ENCODE assay signal across 16 mouse cellular contexts in the genomic region with DNA sequence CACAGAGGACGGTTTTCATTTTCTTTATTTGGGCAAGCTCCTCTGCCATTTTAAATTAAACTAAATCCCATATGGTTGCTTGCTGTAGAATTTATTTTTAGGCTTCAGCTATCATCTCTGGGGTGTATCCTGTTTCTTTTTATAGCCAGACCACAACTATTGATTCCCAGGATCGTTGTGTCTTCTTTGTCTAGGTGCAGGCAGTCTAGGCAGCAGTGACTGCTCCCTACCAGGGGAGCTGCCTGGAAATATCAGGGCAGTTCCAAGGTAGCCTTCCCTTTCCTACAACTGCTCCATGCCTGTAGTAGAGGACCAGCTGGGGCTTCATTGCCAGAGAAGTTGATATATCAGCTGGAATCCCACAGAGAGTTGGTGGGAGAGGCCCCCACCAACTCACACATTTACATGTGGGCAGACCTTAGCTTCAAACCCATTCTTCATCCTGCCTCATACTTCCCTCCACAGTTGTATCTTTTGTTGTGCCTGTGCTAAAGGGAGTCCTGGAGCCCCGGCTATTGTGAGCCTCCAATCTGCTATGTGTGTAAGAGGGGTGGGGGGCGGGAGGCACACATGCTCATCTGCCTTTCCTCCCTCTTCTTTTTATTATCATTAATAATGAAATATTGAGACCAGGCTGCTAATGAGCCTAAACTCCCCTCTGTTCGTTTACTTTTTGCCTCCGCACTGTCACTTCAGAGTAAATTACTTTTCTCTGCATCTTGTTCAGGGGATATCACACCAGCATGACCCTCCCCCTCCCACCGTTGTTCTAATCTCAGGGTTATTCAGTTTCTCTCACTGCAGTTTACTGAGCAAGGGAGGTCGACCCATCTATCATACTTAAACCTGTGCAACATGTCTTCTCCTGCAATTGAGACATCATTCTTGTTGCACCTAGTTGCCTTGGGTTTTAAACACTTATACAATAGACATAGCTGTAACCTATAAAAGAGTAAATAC.
DNase-seq lines count a peak whose midpoint lies in the region; ATAC-seq lines count a peak whose summit lies in the region.
"Had no signal": no experiment of that assay in that cellular context is flagged by ENCODE, and none has a peak within 500 bp of the region (broad histone marks: within the 10 kb centered on the region; RNA-seq: fewer than 3 reads in every experiment).

No protein-coding gene starts in this region.

- 0 out of 2 replicates have a peak, but pooled peaks have one; percentile 32 for ATAC-seq in cerebellum, adult (ENCODE audit: insufficient number of reproducible peaks, low FRiP score, low TSS enrichment)
- ATAC-seq: activated CD4-positive, CD25-positive, alpha-beta regulatory T cell, adult 4 months; intestine, postnatal 0 days had no signal

- DNase-seq in cerebellum, postnatal 14 days, result no peak
- peak; percentile 6 for DNase-seq in retina, embryonic 14.5 days (ENCODE audit: low spot score)
- no peak for DNase-seq in retina, postnatal 1 day
- DNase-seq in mesoderm, embryonic 11.5 days (ENCODE audit: low read depth, low spot score), result peak; percentile 26
- DNase-seq in urinary bladder, postnatal 4 days (ENCODE audit: low spot score in 2 of 2), result no peak
- DNase-seq in right cerebral cortex, adult 2 months (ENCODE audit: low spot score in 2 of 2), result no peak
- DNase-seq in right cerebral cortex, postnatal 36 days (ENCODE audit: low spot score in 2 of 2), result no peak
- DNase-seq: cerebellum, adult 8-10 months; gastrocnemius, postnatal 10 days; kidney, postnatal 25 days; layer of hippocampus, postnatal 36 days; lung, adult 18-20 months; thymus, adult 18-20 months had no signal

Comparison
In these comparisons a context has a peak if more than half of its experiments do, and no peak if none do; other contexts are left out.
1. DNase-seq: peak in retina, embryonic 14.5 days (single experiment) and mesoderm, embryonic 11.5 days (single experiment); none in cerebellum, postnatal 14 days (0 of 2), retina, postnatal 1 day (single experiment), urinary bladder, postnatal 4 days (0 of 2), right cerebral cortex, adult 2 months (0 of 2) and right cerebral cortex, postnatal 36 days (0 of 2).